Mouse (Mus musculus) large intestine, adult 2 months (tissue): ENCODE measurements around the gene Nek11. TPM values are rescaled to one million over a fixed set of nuclear protein-coding genes. Genes with fewer than 3 reads are reported as not detected.

Experiments
- DNase-seq: peaks from one replicate; pipeline ENCODE4 v3.0.0-alpha.2; 2012; ENCODE audit warnings: low read depth, low spot score
- WGBS: fragments of 180-500 bp; shearing (Covaris S2); methylation state at CpG from one replicate; pipeline ENCODE4 v1.1.7; 2018; 5-methylcytosine and 5-hydroxymethylcytosine counted together
- polyA plus RNA-seq: library from polyadenylated mRNA; depleted of rRNA; stranded (reverse); fragments of >200 nt; gene quantifications from 2 replicates; pipeline ENCODE4 v1.2.3, GENCODE M21; 2012

Gene Nek11
- polyA plus RNA-seq, 1 experiment = not detected

- 89% methylated on average over 10 of the region's 10 CpGs for WGBS
Observed at GRCm38 (mm10) chr9:105321856-105322255, 73.5 kb downstream of the Nek11 start.

GRCm38 (mm10) chr9:105313250-105313649 is 82.1 kb downstream of the Nek11 start:
- WGBS = 77% methylated on average over 10 of the region's 10 CpGs
- DNase-seq = no peak

More at GRCm38 (mm10) chr9:105321856-105322255, 73.5 kb downstream of the Nek11 start:
- no peak for DNase-seq

- DNase-seq = no peak
- 92% methylated on average over 1 of the region's 1 CpGs for WGBS
Observed at GRCm38 (mm10) chr9:105312686-105313085, 82.6 kb downstream of the Nek11 start.

- WGBS = 46% methylated on average over 9 of the region's 9 CpGs
- DNase-seq = no peak
Observed at GRCm38 (mm10) chr9:105309553-105310281, 85.6 kb downstream of the Nek11 start.

- DNase-seq = no peak
- WGBS = 82% methylated on average over 2 of the region's 2 CpGs
Observed at GRCm38 (mm10) chr9:105306042-105306441, 89.3 kb downstream of the Nek11 start.

- no peak for DNase-seq
- WGBS = 73% methylated on average over 3 of the region's 3 CpGs
Observed at GRCm38 (mm10) chr9:105302230-105302629, 93.1 kb downstream of the Nek11 start.

- DNase-seq = no peak
- 91% methylated on average over 1 of the region's 1 CpGs for WGBS
Observed at GRCm38 (mm10) chr9:105301396-105301795, 93.9 kb downstream of the Nek11 start.

GRCm38 (mm10) chr9:105300738-105301325 is 94.5 kb downstream of the Nek11 start:
- no peak for DNase-seq
- WGBS = 76% methylated on average over 2 of the region's 2 CpGs

GRCm38 (mm10) chr9:105284670-105285069 is 110.7 kb downstream of the Nek11 start:
- WGBS = 21% methylated on average over 7 of the region's 7 CpGs
- no peak for DNase-seq

GRCm38 (mm10) chr9:105282725-105283124 is 112.6 kb downstream of the Nek11 start:
- 22% methylated on average over 4 of the region's 4 CpGs for WGBS
- no peak for DNase-seq

GRCm38 (mm10) chr9:105274925-105275324 is 120.4 kb downstream of the Nek11 start:
- no peak for DNase-seq
- WGBS = 82% methylated on average over 3 of the region's 3 CpGs

GRCm38 (mm10) chr9:105274286-105274685 is 121.0 kb downstream of the Nek11 start:
- no peak for DNase-seq
- 66% methylated on average over 6 of the region's 6 CpGs for WGBS

- DNase-seq = peak; percentile 3
Observed at GRCm38 (mm10) chr9:105272241-105272640, 123.1 kb downstream of the Nek11 start.

GRCm38 (mm10) chr9:105263140-105263539 is 132.2 kb downstream of the Nek11 start:
- WGBS = 37% methylated on average over 2 of the region's 2 CpGs

More at GRCm38 (mm10) chr9:105272241-105272640, 123.1 kb downstream of the Nek11 start:
- WGBS = 8% methylated on average over 7 of the region's 7 CpGs

GRCm38 (mm10) chr9:105257668-105258067 is 137.7 kb downstream of the Nek11 start:
- 80% methylated on average over 10 of the region's 10 CpGs for WGBS
- no peak for DNase-seq

More at GRCm38 (mm10) chr9:105263140-105263539, 132.2 kb downstream of the Nek11 start:
- DNase-seq = no peak

GRCm38 (mm10) chr9:105254076-105254475 is 141.2 kb downstream of the Nek11 start:
- 98% methylated on average over 1 of the region's 1 CpGs for WGBS
- DNase-seq = no peak

GRCm38 (mm10) chr9:105252349-105253041 is 142.8 kb downstream of the Nek11 start:
- no peak for DNase-seq
- 63% methylated on average over 4 of the region's 4 CpGs for WGBS

GRCm38 (mm10) chr9:105251256-105251655 is 144.1 kb downstream of the Nek11 start:
- no peak for DNase-seq
- 93% methylated on average over 4 of the region's 4 CpGs for WGBS

GRCm38 (mm10) chr9:105244024-105244423 is 151.3 kb downstream of the Nek11 start:
- no peak for DNase-seq
- whole genome bisulfite sequencing = 32% methylated on average over 5 of the region's 5 CpGs

GRCm38 (mm10) chr9:105214434-105214833 is 180.9 kb downstream of the Nek11 start:
- WGBS = 40% methylated on average over 4 of the region's 4 CpGs
- no peak for DNase-seq
